Mouse (Mus musculus) splenic B cell, adult 2 months (primary cell): ENCODE results near the gene Nelfb.

Source experiments
- DNase-seq: peaks from one replicate; pipeline ENCODE4 v3.0.0-alpha.2; 2011; ENCODE audit warnings: low read depth, low spot score
- H3K27me3 ChIP-seq: 2 replicates; pipeline ENCODE4 v1.6.1; 2012; ENCODE audit warnings: mild to moderate bottlenecking, low read length, moderate library complexity, mixed read lengths; ENCODE audit not compliant: control insufficient read depth, poor library complexity, insufficient read depth, severe bottlenecking
- H3K36me3 ChIP-seq: 2 replicates; pipeline ENCODE4 v1.6.1; 2012; ENCODE audit warnings: mild to moderate bottlenecking, low read length, moderate library complexity, mixed read lengths; ENCODE audit not compliant: control insufficient read depth, poor library complexity, insufficient read depth, severe bottlenecking

Nelfb gene

GRCm38 (mm10) chr2:25170326-25171100, 40.8 kb downstream of the Nelfb start:
- DNase-seq: peak; percentile 20
- H3K36me3 ChIP-seq: no peaks in the 10 kb centered on the region
- H3K27me3 ChIP-seq: no peaks in the 10 kb centered on the region

- Histone ChIP-seq H3K36me3 (no peaks in the 10 kb centered on the region), H3K27me3 (no peaks in the 10 kb centered on the region)
- DNase-seq: no peak
Observed at GRCm38 (mm10) chr2:25169778-25170177, 41.5 kb downstream of the Nelfb start.

- H3K36me3 ChIP-seq: no peaks in the 10 kb centered on the region
- DNase-seq: no peak
- no peaks in the 10 kb centered on the region for H3K27me3 ChIP-seq
Observed at GRCm38 (mm10) chr2:25168665-25168978, 42.7 kb downstream of the Nelfb start.

- no peak for DNase-seq
- Histone ChIP-seq H3K36me3 (no peaks in the 10 kb centered on the region), H3K27me3 (no peaks in the 10 kb centered on the region)
Observed at GRCm38 (mm10) chr2:25167919-25168664, 43.2 kb downstream of the Nelfb start.

GRCm38 (mm10) chr2:25167481-25167880, 43.8 kb downstream of the Nelfb start:
- no peaks in the 10 kb centered on the region for H3K27me3 ChIP-seq
- DNase-seq: no peak
- no peaks in the 10 kb centered on the region for H3K36me3 ChIP-seq

- H3K27me3 ChIP-seq: no peaks in the 10 kb centered on the region
- peak; percentile 75 for DNase-seq
- H3K36me3 ChIP-seq: no peaks in the 10 kb centered on the region
Observed at GRCm38 (mm10) chr2:25157655-25158054, 53.6 kb downstream of the Nelfb start.

- no peaks in the 10 kb centered on the region for H3K27me3 ChIP-seq
- DNase-seq: peak; percentile 53
Observed at GRCm38 (mm10) chr2:25156990-25157389, 54.3 kb downstream of the Nelfb start.

GRCm38 (mm10) chr2:25156177-25156576, 55.1 kb downstream of the Nelfb start:
- Histone ChIP-seq H3K36me3 (no peaks in the 10 kb centered on the region), H3K27me3 (no peaks in the 10 kb centered on the region)
- DNase-seq: no peak

More at GRCm38 (mm10) chr2:25156990-25157389, 54.3 kb downstream of the Nelfb start:
- H3K36me3 ChIP-seq: no peaks in the 10 kb centered on the region

- Histone ChIP-seq H3K36me3 (no peaks in the 10 kb centered on the region), H3K27me3 (no peaks in the 10 kb centered on the region)
- no peak for DNase-seq
Observed at GRCm38 (mm10) chr2:25151280-25151956, 59.9 kb downstream of the Nelfb start.
